Mouse (Mus musculus) right cerebral cortex, postnatal 14 days (tissue): ENCODE measurements around the gene Cadm3.
A peak's percentile ranks its signal among the peaks of the same experiment; 100 is the strongest.

Source experiments
- DNase-seq: peaks from one replicate; pipeline ENCODE4 v3.0.0; 2022

Gene Cadm3

GRCm38 (mm10) chr1:173367356-173368046, at the start of gene Cadm3:
Cadm3 (minus strand) TSS chr1:173367695.
- DNase-seq, result peak; percentile 85

- DNase-seq, result no peak
Observed at GRCm38 (mm10) chr1:173414631-173415030, 47.1 kb upstream of the Cadm3 start.

GRCm38 (mm10) chr1:173411863-173412262, 44.4 kb upstream of the Cadm3 start:
- no peak for DNase-seq

- DNase-seq, result no peak
Observed at GRCm38 (mm10) chr1:173409066-173409465, 41.6 kb upstream of the Cadm3 start.

GRCm38 (mm10) chr1:173404696-173405309, 37.3 kb upstream of the Cadm3 start:
- no peak for DNase-seq

GRCm38 (mm10) chr1:173398323-173398970, 31.0 kb upstream of the Cadm3 start:
- peak; percentile 91 for DNase-seq

GRCm38 (mm10) chr1:173391754-173392153, 24.3 kb upstream of the Cadm3 start:
- no peak for DNase-seq

GRCm38 (mm10) chr1:173389901-173390401, 22.5 kb upstream of the Cadm3 start:
- peak; percentile 81 for DNase-seq

GRCm38 (mm10) chr1:173389431-173389830, 21.9 kb upstream of the Cadm3 start:
- DNase-seq, result no peak

GRCm38 (mm10) chr1:173381436-173381835, 13.9 kb upstream of the Cadm3 start:
- no peak for DNase-seq

GRCm38 (mm10) chr1:173377380-173378112, 10.1 kb upstream of the Cadm3 start:
- DNase-seq, result peak; percentile 84

- no peak for DNase-seq
Observed at GRCm38 (mm10) chr1:173374020-173374419, 6.5 kb upstream of the Cadm3 start.

GRCm38 (mm10) chr1:173371586-173371985, 4.1 kb upstream of the Cadm3 start:
- no peak for DNase-seq

GRCm38 (mm10) chr1:173370456-173370855, 3.0 kb upstream of the Cadm3 start:
- DNase-seq, result no peak

- no peak for DNase-seq
Observed at GRCm38 (mm10) chr1:173369611-173370010, 2.1 kb upstream of the Cadm3 start.

- DNase-seq, result no peak
Observed at GRCm38 (mm10) chr1:173366701-173367355, 667 bp downstream of the Cadm3 start.

GRCm38 (mm10) chr1:173365970-173366409, 1.5 kb downstream of the Cadm3 start:
- DNase-seq, result peak; percentile 39

- peak; percentile 31 for DNase-seq
Observed at GRCm38 (mm10) chr1:173364125-173364800, 3.2 kb downstream of the Cadm3 start.

- DNase-seq, result no peak
Observed at GRCm38 (mm10) chr1:173363436-173363835, 4.1 kb downstream of the Cadm3 start.

GRCm38 (mm10) chr1:173361651-173362050, 5.8 kb downstream of the Cadm3 start:
- DNase-seq, result no peak

GRCm38 (mm10) chr1:173359590-173360290, 7.8 kb downstream of the Cadm3 start:
- no peak for DNase-seq
